Mouse (Mus musculus) heart, postnatal 0 days (tissue): ENCODE data around the gene Rlbp1. TPM values are rescaled to one million over a fixed set of nuclear protein-coding genes. Genes with fewer than 3 reads are reported as not detected.

Experiments
- ATAC-seq: fragments of 200-750 bp; cut with Nextera tagmentation; 2 replicates; pipeline ENCODE4 v1.8.0; 2017; ENCODE audit warnings: low read depth, moderate number of reproducible peaks, moderate library complexity; ENCODE audit not compliant: insufficient read depth
- DNase-seq: peaks from one replicate; pipeline ENCODE4 v3.0.0-alpha.2; 2016; ENCODE audit warnings: low spot score
- H3K27ac ChIP-seq: fragments of 300-500 bp; sonication (generic); 2 replicates; pipeline ENCODE4 v1.5.1; 2014; ENCODE audit warnings: low read depth, mild to moderate bottlenecking
- H3K27me3 ChIP-seq: fragments of 300-500 bp; sonication (generic); 2 replicates; pipeline ENCODE4 v1.6.1; 2014; ENCODE audit warnings: low read length, mixed read lengths; ENCODE audit not compliant: control insufficient read depth, insufficient read depth
- H3K36me3 ChIP-seq: fragments of 300-500 bp; sonication (generic); replicated peaks from 2 replicates; pipeline ENCODE4 v1.6.1; 2014; ENCODE audit warnings: low read length, mixed read lengths; ENCODE audit not compliant: control insufficient read depth, insufficient read depth
- H3K4me1 ChIP-seq: fragments of 300-500 bp; sonication (generic); 2 replicates; pipeline ENCODE4 v1.6.1; 2014; ENCODE audit warnings: antibody characterized with exemption; ENCODE audit not compliant: control insufficient read depth, insufficient read depth
- H3K4me2 ChIP-seq: fragments of 300-500 bp; sonication (generic); 2 replicates; pipeline ENCODE4 v1.6.1; 2014; ENCODE audit warnings: low read depth, mild to moderate bottlenecking, low read length, moderate library complexity
- H3K4me3 ChIP-seq: fragments of 300-500 bp; sonication (generic); 2 replicates; pipeline ENCODE4 v1.5.1; 2014; ENCODE audit warnings: low read depth, low read length
- H3K9ac ChIP-seq: fragments of 300-500 bp; sonication (generic); replicated peaks from 2 replicates; pipeline ENCODE4 v1.6.1; 2014; ENCODE audit warnings: low read depth, low read length, mixed read lengths
- H3K9me3 ChIP-seq: fragments of 300-500 bp; sonication (generic); replicated peaks from 2 replicates; pipeline ENCODE4 v1.6.1; 2016; ENCODE audit warnings: low read length; ENCODE audit not compliant: control insufficient read depth
- CTCF ChIP-seq: IDR thresholded peaks from 2 replicates; pipeline ENCODE4 v1.5.1; 2016; ENCODE audit warnings: antibody characterized with exemption, control low read depth, low read depth
- EP300 ChIP-seq: IDR thresholded peaks from 2 replicates; pipeline ENCODE4 v1.6.1; 2016; ENCODE audit warnings: antibody characterized with exemption, low read depth
- WGBS: fragments of 180-500 bp; shearing (Covaris S2); extraction: QIAGEN DNeasy Blood & Tissue Kit; methylation state at CpG from one replicate; pipeline ENCODE4 v1.1.7; 2014; 5-methylcytosine and 5-hydroxymethylcytosine counted together
- polyA plus RNA-seq: library from polyadenylated mRNA; unstranded; fragments of >200 nt; fragmentation: Nextera tagmentation; extraction: Ambion mirVana; gene quantifications from 2 replicates; pipeline ENCODE4 v1.2.1, GENCODE M21; 2015
- total RNA-seq: library from RNA; depleted of rRNA; stranded (reverse); fragments of >200 nt; gene quantifications from 2 replicates; pipeline ENCODE4 v1.2.3, GENCODE M21; 2014; ENCODE audit warnings: low replicate concordance; rRNA removed

The Rlbp1 gene
- total RNA-seq (not detected in 2 replicates), polyA plus RNA-seq (not detected in 2 replicates)

- Histone ChIP-seq H3K27me3 (no peaks in the 10 kb centered on the region), H3K27ac (no peak within 1 kb of the TSS), H3K4me1 (no peaks in the 10 kb centered on the region), H3K9ac (no peak within 1 kb of the TSS), H3K4me3 (no peak within 1 kb of the TSS), H3K9me3 (no peaks in the 10 kb centered on the region), H3K4me2 (no peak within 1 kb of the TSS), H3K36me3 (no peaks in the 10 kb centered on the region)
- TF ChIP-seq EP300 (no peak), CTCF (no peak)
- DNase-seq (no peak), ATAC-seq (no peak)
- WGBS = 69% methylated on average over 16 of the region's 16 CpGs
Observed at GRCm38 (mm10) chr7:79386422-79387133, at the start of gene Rlbp1. Gene Rlbp1 (minus strand): TSS chr7:79387048.

GRCm38 (mm10) chr7:79428243-79428642 is 41.4 kb upstream of the Rlbp1 start:
- no peaks in the 10 kb centered on the region for H3K9me3 ChIP-seq
- DNase-seq (no peak), ATAC-seq (no peak)
- H3K4me1 ChIP-seq = no peaks in the 10 kb centered on the region
- no peak for TF ChIP-seq EP300
- no peak for TF ChIP-seq CTCF
- H3K4me3 ChIP-seq = no peak overlapping the region
- H3K9ac ChIP-seq = no peak overlapping the region
- no peaks in the 10 kb centered on the region for H3K27me3 ChIP-seq
- WGBS = 69% methylated on average over 5 of the region's 5 CpGs
- no peak overlapping the region for H3K27ac ChIP-seq
- H3K4me2 ChIP-seq = no peak overlapping the region
- H3K36me3 ChIP-seq = no peaks in the 10 kb centered on the region

DNA sequence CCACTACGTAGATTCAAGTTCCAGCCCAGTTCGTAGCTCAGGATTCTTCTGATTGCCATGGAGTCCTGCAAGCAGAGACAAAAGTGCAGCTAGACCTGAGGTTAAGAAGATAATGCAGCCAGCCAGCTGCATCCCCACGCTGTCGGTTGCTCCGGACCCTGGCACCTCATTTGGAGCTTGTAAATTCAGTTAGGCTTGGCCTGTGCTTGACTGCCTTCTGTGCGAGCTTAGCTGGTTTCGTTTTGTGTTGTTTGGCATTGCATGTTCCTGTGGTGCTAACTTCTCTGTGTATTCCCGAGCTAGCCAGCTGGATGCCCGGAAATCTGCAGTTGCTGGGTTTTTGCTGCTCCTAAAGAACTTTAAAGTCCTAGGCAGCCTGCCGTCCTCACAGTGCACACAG is 39.0 kb upstream of the Rlbp1 start:
- H3K36me3 ChIP-seq = no peaks in the 10 kb centered on the region
- 81% methylated on average over 10 of the region's 10 CpGs for WGBS
- H3K27ac ChIP-seq = no peak overlapping the region
- H3K4me3 ChIP-seq = no peak overlapping the region
- H3K27me3 ChIP-seq = no peaks in the 10 kb centered on the region
- H3K9ac ChIP-seq = no peak overlapping the region
- no peak for DNase-seq
- no peaks in the 10 kb centered on the region for H3K4me1 ChIP-seq
- H3K9me3 ChIP-seq = no peaks in the 10 kb centered on the region
- ATAC-seq = no peak
- TF ChIP-seq CTCF = no peak
- no peak for TF ChIP-seq EP300
- no peak overlapping the region for H3K4me2 ChIP-seq

- H3K4me2 ChIP-seq = no peak overlapping the region
- ATAC-seq (no peak), DNase-seq (no peak)
- H3K36me3 ChIP-seq = no peaks in the 10 kb centered on the region
- no peaks in the 10 kb centered on the region for H3K4me1 ChIP-seq
- H3K27me3 ChIP-seq = no peaks in the 10 kb centered on the region
- 83% methylated on average over 10 of the region's 10 CpGs for WGBS
- H3K27ac ChIP-seq = no peak overlapping the region
- H3K9ac ChIP-seq = no peak overlapping the region
- no peak overlapping the region for H3K4me3 ChIP-seq
- H3K9me3 ChIP-seq = no peaks in the 10 kb centered on the region
- no peak for TF ChIP-seq EP300
- TF ChIP-seq CTCF = no peak
Observed at GRCm38 (mm10) chr7:79422876-79423275, 36.0 kb upstream of the Rlbp1 start.

- no peak overlapping the region for H3K27ac ChIP-seq
- no peak overlapping the region for H3K4me3 ChIP-seq
- TF ChIP-seq CTCF (no peak), EP300 (no peak)
- WGBS = 84% methylated on average over 7 of the region's 7 CpGs
- ATAC-seq (no peak), DNase-seq (no peak)
- H3K9me3 ChIP-seq = no peaks in the 10 kb centered on the region
- H3K36me3 ChIP-seq = no peaks in the 10 kb centered on the region
- no peaks in the 10 kb centered on the region for H3K27me3 ChIP-seq
- H3K4me2 ChIP-seq = no peak overlapping the region
- no peak overlapping the region for H3K9ac ChIP-seq
- H3K4me1 ChIP-seq = no peaks in the 10 kb centered on the region
Observed at GRCm38 (mm10) chr7:79419950-79420349, 33.1 kb upstream of the Rlbp1 start.
